Mouse (Mus musculus) lung, embryonic 15.5 days (tissue): ENCODE results near the gene Fes. TPM values are rescaled to one million over a fixed set of nuclear protein-coding genes. Genes with fewer than 3 reads are reported as not detected.
"Not testable (repeated sequence)": the region's sequence is repeated elsewhere in the genome, so short reads cannot be mapped to it uniquely, and the experiment has no call there.

ENCODE experiments used
- ATAC-seq: fragments of 200-750 bp; cut with Nextera tagmentation; 2 replicates; pipeline ENCODE4 v1.8.0; 2017; ENCODE audit warnings: moderate number of reproducible peaks, borderline replicate concordance; ENCODE audit not compliant: low FRiP score, low TSS enrichment; ENCODE audit errors: extremely low read depth
- H3K27ac ChIP-seq: fragments of 300-500 bp; sonication (generic); 2 replicates; pipeline ENCODE4 v1.5.1; 2015; ENCODE audit warnings: moderate library complexity, mild to moderate bottlenecking, inconsistent platforms
- H3K27me3 ChIP-seq: fragments of 300-500 bp; sonication (generic); 2 replicates; pipeline ENCODE4 v1.6.1; 2015; ENCODE audit warnings: inconsistent platforms
- H3K36me3 ChIP-seq: fragments of 300-500 bp; sonication (generic); 2 replicates; pipeline ENCODE4 v1.6.1; 2015; ENCODE audit warnings: inconsistent platforms
- H3K4me1 ChIP-seq: fragments of 300-500 bp; sonication (generic); 2 replicates; pipeline ENCODE4 v1.6.1; 2015; ENCODE audit warnings: inconsistent platforms
- H3K4me2 ChIP-seq: fragments of 300-500 bp; sonication (generic); 2 replicates; pipeline ENCODE4 v1.6.1; 2015; ENCODE audit warnings: inconsistent platforms, mild to moderate bottlenecking, moderate library complexity
- H3K4me3 ChIP-seq: fragments of 300-500 bp; sonication (generic); 2 replicates; pipeline ENCODE4 v1.5.1; 2015; ENCODE audit warnings: mild to moderate bottlenecking, inconsistent platforms
- H3K9ac ChIP-seq: fragments of 300-500 bp; sonication (generic); 2 replicates; pipeline ENCODE4 v1.6.1; 2015; ENCODE audit warnings: inconsistent platforms
- H3K9me3 ChIP-seq: fragments of 300-500 bp; sonication (generic); 2 replicates; pipeline ENCODE4 v1.6.1; 2016; ENCODE audit warnings: inconsistent platforms
- WGBS: fragments of 180-500 bp; shearing (Covaris S2); methylation state at CpG from one replicate; pipeline ENCODE4 v1.1.7; 2015; 5-methylcytosine and 5-hydroxymethylcytosine counted together
- polyA plus RNA-seq: library from polyadenylated mRNA; unstranded; fragments of >200 nt; fragmentation: Nextera tagmentation; extraction: Ambion mirVana; gene quantifications from 2 replicates; pipeline ENCODE4 v1.2.1, GENCODE M21; 2015

Gene Fes
- polyA plus RNA-seq, 1 experiment from 2014 or later: 17.8 TPM

GRCm38 (mm10) chr7:80403551-80403950 is 15.8 kb upstream of the Fes start:
- Histone ChIP-seq H3K9ac (no peak overlapping the region), H3K4me3 (peak overlapping the region; percentile 85; the same call in 1 of the 2 replicates)

GRCm38 (mm10) chr7:80402651-80403321 is 15.0 kb upstream of the Fes start:
- H3K27ac ChIP-seq: peak overlapping the region; percentile 92
- peaks cover 3% of the 10 kb centered on the region; the same call in 1 of the 2 replicates for H3K36me3 ChIP-seq
- H3K4me1 ChIP-seq: peaks cover 48% of the 10 kb centered on the region
- H3K27me3 ChIP-seq: no peaks in the 10 kb centered on the region
- peak; percentile 69 for ATAC-seq
- H3K4me2 ChIP-seq: peak overlapping the region; percentile 87
- WGBS: under 1% methylated on average over 65 of the region's 92 CpGs
- H3K4me3 ChIP-seq: peak overlapping the region; percentile 85
- H3K9me3 ChIP-seq: no peaks in the 10 kb centered on the region
- H3K9ac ChIP-seq: peak overlapping the region; percentile 94

More at GRCm38 (mm10) chr7:80403551-80403950, 15.8 kb upstream of the Fes start:
- H3K27ac ChIP-seq: peak overlapping the region; percentile 92
- ATAC-seq: no peak
- H3K9me3 ChIP-seq: no peaks in the 10 kb centered on the region
- peak overlapping the region; percentile 87 for H3K4me2 ChIP-seq
- peaks cover 48% of the 10 kb centered on the region for H3K4me1 ChIP-seq
- no peaks in the 10 kb centered on the region for H3K27me3 ChIP-seq
- H3K36me3 ChIP-seq: no peaks in the 10 kb centered on the region
- WGBS: 27% methylated on average over 9 of the region's 9 CpGs

DNA sequence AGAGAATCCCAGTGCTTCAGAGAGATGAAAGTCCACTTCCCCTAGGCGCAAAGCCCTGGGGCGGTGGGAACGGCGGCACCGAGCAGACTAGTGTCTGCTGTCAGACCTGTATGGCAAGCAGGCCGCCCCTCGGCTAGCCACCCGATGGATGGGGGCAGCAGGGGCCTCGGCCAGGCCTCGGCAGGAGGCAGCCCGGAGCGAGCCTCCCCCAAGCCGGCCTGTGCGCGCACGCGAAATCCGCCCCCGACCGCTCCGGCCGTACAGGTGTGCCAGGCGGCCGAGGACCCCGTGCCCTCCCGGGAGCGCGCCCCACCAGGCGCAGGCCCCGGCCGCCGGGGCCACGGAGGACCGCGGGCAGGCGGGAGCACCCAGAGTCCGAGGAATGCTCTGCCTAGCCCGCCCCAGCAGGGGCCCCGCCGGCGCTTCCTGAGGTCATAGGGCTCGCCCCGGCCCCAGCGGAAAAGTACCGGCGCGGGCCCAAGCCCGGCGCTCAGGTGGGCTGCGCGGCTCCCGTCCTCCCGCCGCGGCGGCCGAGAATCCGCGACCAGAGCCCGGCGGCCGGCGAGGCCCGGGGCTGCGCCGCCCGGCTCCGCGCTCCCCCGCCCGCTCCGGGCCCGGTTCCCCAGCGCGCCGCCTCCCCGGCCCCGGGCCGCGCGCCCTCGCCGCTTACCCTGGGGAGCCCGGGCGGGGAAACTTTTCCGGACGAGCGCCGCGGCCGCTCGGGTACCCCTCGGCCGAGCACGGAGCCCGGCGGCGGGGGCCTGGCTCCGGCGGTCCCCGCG is 14.3 kb upstream of the Fes start:
- Histone ChIP-seq H3K9ac (peak overlapping the region; percentile 94), H3K9me3 (no peaks in the 10 kb centered on the region), H3K4me3 (peak overlapping the region; percentile 85), H3K27me3 (no peaks in the 10 kb centered on the region), H3K36me3 (peaks cover 10% of the 10 kb centered on the region), H3K4me1 (peaks cover 48% of the 10 kb centered on the region), H3K4me2 (peak overlapping the region; percentile 87), H3K27ac (peak overlapping the region; percentile 92)
- under 1% methylated on average over 82 of the region's 102 CpGs for WGBS
- ATAC-seq: peak; percentile 54

GRCm38 (mm10) chr7:80401041-80401859 is 13.5 kb upstream of the Fes start:
- Histone ChIP-seq H3K4me3 (peak overlapping the region; percentile 85), H3K4me2 (peak overlapping the region; percentile 87), H3K9me3 (no peaks in the 10 kb centered on the region), H3K27me3 (no peaks in the 10 kb centered on the region), H3K9ac (peak overlapping the region; percentile 94), H3K27ac (peak overlapping the region; percentile 92), H3K4me1 (peaks cover 48% of the 10 kb centered on the region), H3K36me3 (peaks cover 17% of the 10 kb centered on the region)
- no peak for ATAC-seq
- WGBS: 22% methylated on average over 5 of the region's 5 CpGs

DNA sequence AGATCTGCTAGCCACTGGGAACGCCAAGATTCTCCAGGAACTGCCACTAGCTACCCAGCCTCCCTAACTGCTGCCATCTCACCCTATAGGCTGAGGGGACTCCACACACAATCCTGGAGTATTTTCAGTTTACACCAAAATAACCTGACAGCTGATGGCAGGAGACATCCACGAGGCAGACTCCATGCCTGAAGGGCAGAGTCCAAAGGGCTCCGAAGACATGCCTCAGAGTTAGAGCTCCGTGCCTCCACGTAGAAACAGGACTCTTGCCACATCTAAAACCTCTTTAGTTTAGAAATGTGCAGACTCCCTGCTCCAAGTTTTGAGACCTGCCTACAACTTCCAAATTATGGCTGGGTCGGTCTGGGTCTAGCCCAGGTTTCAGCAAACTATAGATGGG is 12.8 kb upstream of the Fes start:
- Histone ChIP-seq H3K27me3 (no peaks in the 10 kb centered on the region), H3K9me3 (no peaks in the 10 kb centered on the region), H3K4me2 (peak overlapping the region; percentile 87), H3K36me3 (peaks cover 22% of the 10 kb centered on the region), H3K4me3 (peak overlapping the region; percentile 85), H3K4me1 (peaks cover 48% of the 10 kb centered on the region), H3K27ac (peak overlapping the region; percentile 92; the same call in 1 of the 2 replicates), H3K9ac (no peak overlapping the region)
- WGBS: 52% methylated on average over 6 of the region's 6 CpGs
- no peak for ATAC-seq

DNA sequence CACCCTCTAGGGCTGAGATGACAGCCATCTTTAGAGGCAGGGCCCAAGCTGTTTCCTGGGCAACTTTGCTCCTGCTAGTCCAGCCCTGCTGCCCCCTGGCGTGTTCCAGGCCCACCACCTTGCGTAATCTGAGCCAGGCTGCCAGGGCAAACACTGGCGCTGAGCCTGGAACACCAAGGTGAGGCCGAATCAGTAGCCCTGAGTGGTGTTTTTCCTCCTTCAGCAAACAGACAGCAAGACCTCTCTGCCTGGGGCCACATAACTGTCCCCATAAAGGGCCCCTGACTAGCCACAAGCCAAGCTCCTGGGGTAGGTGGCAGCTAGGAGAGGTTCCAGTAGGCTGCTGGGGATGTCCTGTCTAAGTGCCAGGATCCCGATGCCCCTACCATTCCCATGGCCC is 12.4 kb upstream of the Fes start:
- Histone ChIP-seq H3K9ac (no peak overlapping the region), H3K4me1 (peaks cover 48% of the 10 kb centered on the region)
- WGBS: 48% methylated on average over 5 of the region's 5 CpGs

DNA sequence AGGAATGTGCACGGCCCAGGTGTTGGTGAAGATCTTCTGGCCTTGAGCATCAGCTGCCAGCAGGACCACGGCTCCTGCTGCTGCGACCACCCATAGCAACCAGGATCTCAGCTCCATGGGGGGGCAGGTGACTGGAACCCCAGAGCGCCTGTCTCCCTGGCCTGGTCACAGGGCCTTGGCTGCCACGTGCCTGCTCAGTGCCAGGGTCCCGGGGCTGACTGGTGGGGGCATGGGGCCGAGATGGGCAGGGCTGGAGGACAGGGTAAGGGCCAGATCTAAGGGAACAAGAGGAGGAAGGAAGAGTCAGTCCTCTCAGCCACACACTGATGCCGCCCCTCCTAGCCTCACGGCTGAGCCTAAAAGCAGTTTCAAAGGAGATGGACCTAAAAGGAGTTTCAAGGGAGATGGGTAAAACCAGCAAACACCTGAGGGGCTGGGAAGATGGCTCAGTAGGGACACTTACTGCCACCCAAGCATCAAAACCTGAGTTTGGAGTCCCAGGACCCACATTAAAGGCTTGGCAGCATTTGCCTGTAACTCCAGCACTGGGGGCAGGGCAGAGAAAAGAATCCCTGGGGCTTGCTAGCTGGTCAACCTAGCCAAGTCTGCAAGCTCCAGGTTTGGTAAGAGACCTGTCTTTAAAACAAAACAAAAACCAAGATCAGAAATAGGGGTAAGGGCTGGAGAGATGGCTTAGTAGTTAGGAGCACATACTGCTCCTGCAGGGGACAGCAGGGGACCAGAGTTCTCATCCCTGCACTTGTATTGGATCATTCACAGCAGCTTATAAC is 11.1 kb upstream of the Fes start:
- Histone ChIP-seq H3K27me3 (no peaks in the 10 kb centered on the region), H3K36me3 (peaks cover 36% of the 10 kb centered on the region), H3K4me1 (peaks cover 39% of the 10 kb centered on the region), H3K4me2 (no peak overlapping the region), H3K9ac (no peak overlapping the region), H3K9me3 (no peaks in the 10 kb centered on the region), H3K4me3 (no peak overlapping the region), H3K27ac (no peak overlapping the region)
- 66% methylated on average over 9 of the region's 9 CpGs for WGBS
- ATAC-seq: no peak

More for the DNA sequence above, 12.4 kb upstream of the Fes start:
- H3K36me3 ChIP-seq: peaks cover 27% of the 10 kb centered on the region
- no peaks in the 10 kb centered on the region for H3K27me3 ChIP-seq
- no peaks in the 10 kb centered on the region for H3K9me3 ChIP-seq
- 0 out of 2 replicates have a peak overlapping the region, but pooled peaks have one; percentile 2 for H3K27ac ChIP-seq
- no peak overlapping the region for H3K4me3 ChIP-seq
- H3K4me2 ChIP-seq: peak overlapping the region; percentile 87; the same call in 1 of the 2 replicates
- ATAC-seq: no peak

DNA sequence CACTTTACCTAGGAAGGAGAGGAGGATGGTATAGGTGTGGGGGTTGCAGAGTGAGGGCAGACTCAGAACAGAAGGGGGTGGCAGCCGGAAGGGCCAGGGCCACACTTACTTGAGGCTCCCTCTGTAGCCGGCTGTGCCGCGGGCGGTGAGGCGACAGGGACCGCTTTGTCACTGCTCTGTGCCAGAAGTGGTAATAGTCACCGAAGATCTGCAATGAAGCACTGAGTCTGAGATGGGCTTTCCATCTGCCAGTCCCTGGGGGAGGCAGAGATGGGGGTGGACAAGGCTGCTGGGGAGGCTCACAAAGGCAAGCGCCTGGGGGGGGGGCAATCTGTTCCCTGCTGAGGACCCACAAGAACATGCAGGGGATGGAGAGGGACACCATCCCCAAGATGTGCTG is 10.2 kb upstream of the Fes start:
- no peak overlapping the region for H3K4me3 ChIP-seq
- H3K27me3 ChIP-seq: no peaks in the 10 kb centered on the region
- no peaks in the 10 kb centered on the region for H3K9me3 ChIP-seq
- H3K27ac ChIP-seq: no peak overlapping the region
- ATAC-seq: no peak
- peaks cover 31% of the 10 kb centered on the region for H3K4me1 ChIP-seq
- no peak overlapping the region for H3K4me2 ChIP-seq
- 87% methylated on average over 9 of the region's 9 CpGs for WGBS
- no peak overlapping the region for H3K9ac ChIP-seq
- peaks cover 45% of the 10 kb centered on the region for H3K36me3 ChIP-seq

- H3K4me1 ChIP-seq: peaks cover 26% of the 10 kb centered on the region
- not testable (repeated sequence) for H3K4me2 ChIP-seq, H3K4me3 ChIP-seq, ATAC-seq, H3K27ac ChIP-seq, H3K9ac ChIP-seq, H3K9me3 ChIP-seq, H3K27me3 ChIP-seq
- H3K36me3 ChIP-seq: peaks cover 60% of the 10 kb centered on the region
- 89% methylated on average over 4 of the region's 4 CpGs for WGBS
These were observed 8.7 kb upstream of the Fes start for GRCm38 (mm10) chr7:80396427-80396826.

GRCm38 (mm10) chr7:80394600-80394999 is 6.9 kb upstream of the Fes start:
- WGBS: 85% methylated on average over 4 of the region's 4 CpGs
- H3K9me3 ChIP-seq: no peaks in the 10 kb centered on the region
- no peak overlapping the region for H3K27ac ChIP-seq
- peaks cover 8% of the 10 kb centered on the region; the same call in 1 of the 2 replicates for H3K4me1 ChIP-seq
- no peaks in the 10 kb centered on the region for H3K27me3 ChIP-seq
- H3K4me3 ChIP-seq: no peak overlapping the region
- peaks cover 78% of the 10 kb centered on the region for H3K36me3 ChIP-seq
- no peak for ATAC-seq
- H3K4me2 ChIP-seq: no peak overlapping the region
- H3K9ac ChIP-seq: no peak overlapping the region

DNA sequence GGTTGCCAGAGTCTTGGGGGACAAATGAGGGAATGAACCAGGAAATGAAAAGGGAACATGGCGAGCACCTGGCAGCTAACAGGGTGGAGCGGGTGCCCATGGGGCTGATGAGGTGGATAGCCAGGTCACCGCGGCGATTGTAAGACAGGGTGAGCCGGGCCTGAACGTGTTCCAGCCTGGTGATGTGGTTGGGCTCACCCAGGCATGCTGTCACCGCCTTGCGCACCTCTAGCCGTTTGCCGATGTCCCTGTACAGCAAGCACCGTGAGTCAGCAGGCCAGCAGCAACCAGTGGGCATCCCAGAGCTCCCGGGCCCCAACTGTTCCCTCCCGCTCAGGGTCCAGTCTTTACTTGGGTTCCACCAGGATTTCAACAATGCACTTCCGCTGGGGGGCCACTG is 4.4 kb upstream of the Fes start:
- Histone ChIP-seq H3K27me3 (no peaks in the 10 kb centered on the region), H3K27ac (no peak overlapping the region), H3K9ac (no peak overlapping the region), H3K4me3 (no peak overlapping the region), H3K4me1 (peaks cover 12% of the 10 kb centered on the region), H3K4me2 (no peak overlapping the region), H3K36me3 (peaks cover 69% of the 10 kb centered on the region), H3K9me3 (no peaks in the 10 kb centered on the region)
- 88% methylated on average over 15 of the region's 15 CpGs for WGBS
- ATAC-seq: no peak
